Mouse (Mus musculus): ENCODE data around the gene Knstrn.

- TF ChIP-seq CTCF (IDR thresholded peaks at IDR 0.05; ENCODE audit: borderline replicate concordance, insufficient read depth, low read length) (no peak), POLR2A (IDR thresholded peaks at IDR 0.05; ENCODE audit: low read depth, low read length) (no peak)
Observed at GRCm38 (mm10) chr2:118791591-118792258, 22.1 kb upstream of the Knstrn start.

Data from embryonic fibroblast, embryonic 13.5 days (primary cell).